Mouse (Mus musculus): ENCODE data around the gene Npc2. TPM values are rescaled to one million over a fixed set of nuclear protein-coding genes. Genes with fewer than 3 reads are reported as not detected.

The Npc2 gene
- polyA plus RNA-seq, 1 experiment: 1,124 TPM

- DNase-seq (ENCODE audit: low read depth): no peak
Measured at GRCm38 (mm10) chr12:84784604-84785381, 11.8 kb upstream of the Npc2 start.

- no peak for DNase-seq (ENCODE audit: low read depth)
Measured at GRCm38 (mm10) chr12:84776229-84776628, 3.3 kb upstream of the Npc2 start.

- DNase-seq (ENCODE audit: low read depth): no peak
Measured at GRCm38 (mm10) chr12:84774376-84774775, 1.4 kb upstream of the Npc2 start.

- no peak for DNase-seq (ENCODE audit: low read depth)
Measured at GRCm38 (mm10) chr12:84773476-84773875, 524 bp upstream of the Npc2 start.

- DNase-seq (ENCODE audit: low read depth): no peak
Measured at GRCm38 (mm10) chr12:84771981-84772520, 901 bp downstream of the Npc2 start.

- no peak for DNase-seq (ENCODE audit: low read depth)
Measured at GRCm38 (mm10) chr12:84769624-84770023, 3.3 kb downstream of the Npc2 start.

GRCm38 (mm10) chr12:84767510-84767909 is 5.4 kb downstream of the Npc2 start:
- DNase-seq (ENCODE audit: low read depth): no peak

- no peak for DNase-seq (ENCODE audit: low read depth)
Measured at GRCm38 (mm10) chr12:84766113-84766735, 6.7 kb downstream of the Npc2 start.

GRCm38 (mm10) chr12:84765506-84765905 is 7.4 kb downstream of the Npc2 start:
- no peak for DNase-seq (ENCODE audit: low read depth)

- no peak for DNase-seq (ENCODE audit: low read depth)
Measured at GRCm38 (mm10) chr12:84764756-84765155, 8.2 kb downstream of the Npc2 start.

- no peak for DNase-seq (ENCODE audit: low read depth)
Measured at GRCm38 (mm10) chr12:84763577-84764218, 9.3 kb downstream of the Npc2 start.

GRCm38 (mm10) chr12:84762532-84762931 is 10.4 kb downstream of the Npc2 start:
- DNase-seq (ENCODE audit: low read depth): no peak

- no peak for DNase-seq (ENCODE audit: low read depth)
Measured at GRCm38 (mm10) chr12:84759063-84759462, 13.9 kb downstream of the Npc2 start.

GRCm38 (mm10) chr12:84756016-84756415 is 16.9 kb downstream of the Npc2 start:
- DNase-seq (ENCODE audit: low read depth): no peak

- no peak for DNase-seq (ENCODE audit: low read depth)
Measured at GRCm38 (mm10) chr12:84755008-84755695, 17.8 kb downstream of the Npc2 start.

- no peak for DNase-seq (ENCODE audit: low read depth)
Measured at GRCm38 (mm10) chr12:84752131-84752977, 20.6 kb downstream of the Npc2 start.

GRCm38 (mm10) chr12:84750661-84751060 is 22.3 kb downstream of the Npc2 start:
- no peak for DNase-seq (ENCODE audit: low read depth)

- no peak for DNase-seq (ENCODE audit: low read depth)
Measured at GRCm38 (mm10) chr12:84748134-84748533, 24.8 kb downstream of the Npc2 start.

GRCm38 (mm10) chr12:84745700-84746099 is 27.3 kb downstream of the Npc2 start:
- no peak for DNase-seq (ENCODE audit: low read depth)

GRCm38 (mm10) chr12:84743496-84743895 is 29.5 kb downstream of the Npc2 start:
- DNase-seq (ENCODE audit: low read depth): no peak

- no peak for DNase-seq (ENCODE audit: low read depth)
Measured at GRCm38 (mm10) chr12:84733366-84733765, 39.6 kb downstream of the Npc2 start.

Data from gonadal fat pad, adult 2 months (tissue).